Comparison of ENCODE assay signal across 18 mouse cellular contexts in genomic region chr2:31056070-31056469, GRCm38 (mm10).
DNase-seq lines count a peak whose midpoint lies in the region; ATAC-seq and TF ChIP-seq lines count a peak whose summit lies in the region.
"Had no signal": no experiment of that assay in that cellular context is flagged by ENCODE, and none has a peak within 500 bp of the region (broad histone marks: within the 10 kb centered on the region; RNA-seq: fewer than 3 reads in every experiment).

No protein-coding gene starts in this region.

- no peak overlapping the region for H3K4me2 ChIP-seq in forebrain, postnatal 0 days (ENCODE audit: low read depth)
- no peak overlapping the region for H3K4me2 ChIP-seq in forebrain, embryonic 12.5 days
- no peak overlapping the region for H3K4me2 ChIP-seq in liver, embryonic 14.5 days (ENCODE audit: low read depth)
- H3K4me2 ChIP-seq in liver, embryonic 12.5 days: no peak overlapping the region
- H3K4me2 ChIP-seq: embryonic facial prominence, embryonic 15.5 days; forebrain, embryonic 13.5 days; heart, embryonic 11.5 days; intestine, embryonic 15.5 days; lung, embryonic 15.5 days; midbrain, embryonic 13.5 days; stomach, embryonic 15.5 days had no signal

- H3K9me3 ChIP-seq in forebrain, postnatal 0 days (ENCODE audit: low read length): no peaks in the 10 kb centered on the region
- H3K9me3 ChIP-seq in forebrain, embryonic 12.5 days: no peaks in the 10 kb centered on the region
- no peaks in the 10 kb centered on the region for H3K9me3 ChIP-seq in liver, embryonic 14.5 days (ENCODE audit: control insufficient read depth, low read length)
- H3K9me3 ChIP-seq in liver, embryonic 12.5 days (replicated peaks): 0 out of 2 replicates have a peak, but pooled peaks cover 6% of the 10 kb centered on the region
- H3K9me3 ChIP-seq: embryonic facial prominence, embryonic 15.5 days; forebrain, embryonic 13.5 days; intestine, embryonic 15.5 days; lung, embryonic 15.5 days; midbrain, embryonic 13.5 days; stomach, embryonic 15.5 days had no signal

- TF ChIP-seq EP300 in liver, embryonic 14.5 days (IDR thresholded peaks at IDR 0.05; ENCODE audit: low read depth): no peak

- no peak for DNase-seq in forebrain, postnatal 0 days
- DNase-seq in liver, embryonic 14.5 days (ENCODE audit: low read depth in 3 of 3, low spot score in 3 of 3): no peak
- DNase-seq in thymus, postnatal 25 days: peak; percentile 16
- DNase-seq in thymus, adult 2 months: no peak
- no peak for DNase-seq in adrenal gland, postnatal 10 days
- no peak for DNase-seq in ovary, postnatal 10 days (ENCODE audit: low spot score)
- DNase-seq: cerebellum, adult 11-12 months; heart, postnatal 4 days; kidney, postnatal 25 days had no signal

- no peaks in the 10 kb centered on the region for H3K4me1 ChIP-seq in forebrain, postnatal 0 days (ENCODE audit: insufficient read depth)
- H3K4me1 ChIP-seq in forebrain, embryonic 12.5 days: no peaks in the 10 kb centered on the region
- peaks cover 0 to 7% of the 10 kb centered on the region in 2 experiments; a peak in 2 of 4 replicates for H3K4me1 ChIP-seq in liver, embryonic 14.5 days (replicated peaks; ENCODE audit: control insufficient read depth in 2 of 2, insufficient read depth in 2 of 2, low read length in 1 of 2)
- peaks cover 10% of the 10 kb centered on the region for H3K4me1 ChIP-seq in liver, embryonic 12.5 days
- H3K4me1 ChIP-seq in thymus, adult 2 months (replicated peaks; ENCODE audit: control insufficient read depth, insufficient read depth, low read length): peaks cover 5% of the 10 kb centered on the region
- H3K4me1 ChIP-seq: embryonic facial prominence, embryonic 15.5 days; forebrain, embryonic 13.5 days; intestine, embryonic 15.5 days; lung, embryonic 15.5 days; midbrain, embryonic 13.5 days; stomach, embryonic 15.5 days had no signal

- H3K9ac ChIP-seq in forebrain, postnatal 0 days: no peak overlapping the region
- no peak overlapping the region for H3K9ac ChIP-seq in forebrain, embryonic 12.5 days
- no peak overlapping the region for H3K9ac ChIP-seq in liver, embryonic 14.5 days (replicated peaks)
- H3K9ac ChIP-seq in liver, embryonic 12.5 days: no peak overlapping the region
- H3K9ac ChIP-seq: embryonic facial prominence, embryonic 15.5 days; forebrain, embryonic 13.5 days; intestine, embryonic 15.5 days; lung, embryonic 15.5 days; midbrain, embryonic 13.5 days; stomach, embryonic 15.5 days had no signal

- no peaks in the 10 kb centered on the region for H3K27me3 ChIP-seq in forebrain, postnatal 0 days (ENCODE audit: insufficient read depth, low read length)
- H3K27me3 ChIP-seq in forebrain, embryonic 12.5 days: no peaks in the 10 kb centered on the region
- H3K27me3 ChIP-seq in liver, embryonic 14.5 days (ENCODE audit: control insufficient read depth, insufficient read depth, low read length): no peaks in the 10 kb centered on the region
- H3K27me3 ChIP-seq in liver, embryonic 12.5 days (replicated peaks): no peaks in the 10 kb centered on the region
- H3K27me3 ChIP-seq in thymus, adult 2 months (ENCODE audit: control insufficient read depth, insufficient read depth, low read length): no peaks in the 10 kb centered on the region
- H3K27me3 ChIP-seq: embryonic facial prominence, embryonic 15.5 days; forebrain, embryonic 13.5 days; intestine, embryonic 15.5 days; lung, embryonic 15.5 days; midbrain, embryonic 13.5 days; stomach, embryonic 15.5 days had no signal

- no peak overlapping the region for H3K4me3 ChIP-seq in forebrain, postnatal 0 days (ENCODE audit: low read depth, low read length)
- H3K4me3 ChIP-seq in forebrain, embryonic 12.5 days (replicated peaks): no peak overlapping the region
- H3K4me3 ChIP-seq in liver, embryonic 14.5 days (ENCODE audit: insufficient read depth in 1 of 2, low read depth in 2 of 2, low read length in 2 of 2): no peak overlapping the region
- no peak overlapping the region for H3K4me3 ChIP-seq in liver, embryonic 12.5 days
- H3K4me3 ChIP-seq in thymus, adult 2 months (ENCODE audit: control insufficient read depth, insufficient read depth, low read length): no peak overlapping the region
- H3K4me3 ChIP-seq: embryonic facial prominence, embryonic 15.5 days; forebrain, embryonic 13.5 days; intestine, embryonic 15.5 days; lung, embryonic 15.5 days; midbrain, embryonic 13.5 days; stomach, embryonic 15.5 days had no signal

- H3K36me3 ChIP-seq in forebrain, postnatal 0 days (ENCODE audit: insufficient read depth): peaks cover 64% of the 10 kb centered on the region
- peaks cover 37% of the 10 kb centered on the region for H3K36me3 ChIP-seq in forebrain, embryonic 12.5 days (replicated peaks)
- no peaks in the 10 kb centered on the region for H3K36me3 ChIP-seq in liver, embryonic 14.5 days (replicated peaks; ENCODE audit: control insufficient read depth, insufficient read depth, low read depth)
- H3K36me3 ChIP-seq in liver, embryonic 12.5 days: peaks cover 77% of the 10 kb centered on the region
- H3K36me3 ChIP-seq in thymus, adult 2 months (ENCODE audit: control insufficient read depth, insufficient read depth, low read length): peaks cover 67% of the 10 kb centered on the region

- WGBS in forebrain, postnatal 0 days: 99% methylated on average over 3 of the region's 3 CpGs
- 89% methylated on average over 3 of the region's 3 CpGs for WGBS in forebrain, embryonic 12.5 days
- 83% methylated on average over 3 of the region's 3 CpGs for WGBS in liver, embryonic 14.5 days (ENCODE audit: insufficient replicate concordance)
- WGBS in liver, embryonic 12.5 days (ENCODE audit: insufficient replicate concordance): 85% methylated on average over 3 of the region's 3 CpGs
- over 99% methylated on average over 3 of the region's 3 CpGs for WGBS in thymus, adult 2 months

- no peak for ATAC-seq in forebrain, postnatal 0 days
- ATAC-seq in forebrain, embryonic 12.5 days (ENCODE audit: low FRiP score): no peak
- no peak for ATAC-seq in liver, embryonic 14.5 days (ENCODE audit: insufficient read depth)
- ATAC-seq in liver, embryonic 12.5 days: no peak
- ATAC-seq: forebrain, embryonic 13.5 days; intestine, embryonic 15.5 days; midbrain, embryonic 13.5 days had no signal

- peak; percentile 35; the same call in 1 of the 2 replicates for TF ChIP-seq CTCF in forebrain, postnatal 0 days (IDR thresholded peaks at IDR 0.05; ENCODE audit: low read depth)
- TF ChIP-seq CTCF in liver, embryonic 14.5 days (IDR thresholded peaks at IDR 0.05; ENCODE audit: low read depth): peak; percentile 39
- no peak for TF ChIP-seq CTCF in thymus, adult 2 months (IDR thresholded peaks at IDR 0.05; ENCODE audit: borderline replicate concordance, control insufficient read depth, extremely low read depth, insufficient read depth, low read length, poor library complexity)

- no peak overlapping the region for H3K27ac ChIP-seq in forebrain, postnatal 0 days (ENCODE audit: low read depth, low read length)
- no peak overlapping the region for H3K27ac ChIP-seq in forebrain, embryonic 12.5 days
- no peak overlapping the region for H3K27ac ChIP-seq in liver, embryonic 14.5 days
- no peak overlapping the region for H3K27ac ChIP-seq in liver, embryonic 12.5 days
- no peak overlapping the region for H3K27ac ChIP-seq in thymus, adult 2 months (ENCODE audit: control insufficient read depth, insufficient read depth, low read length)
- H3K27ac ChIP-seq: embryonic facial prominence, embryonic 15.5 days; forebrain, embryonic 13.5 days; intestine, embryonic 15.5 days; lung, embryonic 15.5 days; midbrain, embryonic 13.5 days; stomach, embryonic 15.5 days had no signal

- no peak for TF ChIP-seq POLR2A in thymus, adult 2 months (IDR thresholded peaks at IDR 0.05; ENCODE audit: control insufficient read depth, extremely low read depth, insufficient read depth, low read length, poor library complexity)
